Mouse (Mus musculus): ENCODE results near the gene Dnajb11. TPM values are rescaled to one million over a fixed set of nuclear protein-coding genes. Genes with fewer than 3 reads are reported as not detected.

The Dnajb11 gene
- polyA plus RNA-seq, 1 experiment from 2014 or later, result 150 TPM

DNA sequence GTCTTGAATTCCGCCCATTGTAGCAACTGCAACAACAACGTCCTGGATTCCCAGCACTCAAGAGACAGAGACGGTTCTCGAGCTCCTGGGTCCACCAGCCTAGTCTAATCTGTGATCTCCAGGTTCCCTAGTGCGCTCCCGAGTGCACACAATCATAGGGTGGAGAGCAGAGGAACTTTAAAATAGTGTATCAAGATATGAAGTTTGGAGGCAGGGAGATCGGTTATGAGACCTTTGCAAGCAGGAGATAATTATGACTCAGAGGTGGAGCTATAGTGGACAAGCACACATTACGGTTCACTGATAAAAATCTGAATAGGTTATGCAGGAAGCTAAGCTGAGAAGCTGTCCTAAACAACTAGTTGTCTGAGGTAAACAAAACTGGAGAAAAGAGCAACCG, 872 bp upstream of the Dnajb11 start:
- Histone ChIP-seq H3K9me3 (no peaks in the 10 kb centered on the region), H3K27me3 (ENCODE audit: insufficient read depth, poor library complexity, severe bottlenecking) (no peaks in the 10 kb centered on the region), H3K27ac (peak overlapping the region; percentile 88), H3K4me1 (peaks cover 12% of the 10 kb centered on the region), H3K36me3 (peaks cover 19% of the 10 kb centered on the region; the same call in 1 of the 2 replicates), H3K4me3 (peak overlapping the region; percentile 100)
- no peak for DNase-seq (ENCODE audit: low spot score)
- WGBS, result 10% methylated on average over 9 of the region's 9 CpGs

DNA sequence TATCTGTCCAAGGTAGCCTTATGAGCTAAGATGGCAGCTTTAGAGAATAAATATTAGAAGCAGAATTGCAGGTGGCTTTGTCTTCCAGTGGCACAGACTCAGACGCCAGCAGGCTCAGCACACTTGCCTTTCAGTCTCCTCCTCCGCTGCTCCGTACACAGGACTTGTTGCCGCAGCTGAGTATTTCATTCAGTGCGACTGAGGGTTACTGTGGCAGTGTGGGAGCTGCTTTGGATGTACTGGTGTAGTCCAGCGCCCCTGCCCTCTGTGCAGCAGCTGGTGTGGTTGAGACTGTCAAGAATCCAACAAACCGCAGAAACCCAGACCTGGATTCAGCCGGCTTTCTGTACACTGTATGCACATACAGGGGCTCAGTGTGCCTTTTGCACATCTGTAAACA, 14.8 kb downstream of the Dnajb11 start:
- H3K27me3 ChIP-seq (ENCODE audit: insufficient read depth, poor library complexity, severe bottlenecking), result no peaks in the 10 kb centered on the region
- H3K9me3 ChIP-seq, result no peaks in the 10 kb centered on the region
- no peak overlapping the region for H3K27ac ChIP-seq
- no peak for DNase-seq (ENCODE audit: low spot score)
- peaks cover 65% of the 10 kb centered on the region for H3K36me3 ChIP-seq
- no peak overlapping the region for H3K4me3 ChIP-seq
- WGBS, result 94% methylated on average over 8 of the region's 8 CpGs
- no peaks in the 10 kb centered on the region for H3K4me1 ChIP-seq

DNA sequence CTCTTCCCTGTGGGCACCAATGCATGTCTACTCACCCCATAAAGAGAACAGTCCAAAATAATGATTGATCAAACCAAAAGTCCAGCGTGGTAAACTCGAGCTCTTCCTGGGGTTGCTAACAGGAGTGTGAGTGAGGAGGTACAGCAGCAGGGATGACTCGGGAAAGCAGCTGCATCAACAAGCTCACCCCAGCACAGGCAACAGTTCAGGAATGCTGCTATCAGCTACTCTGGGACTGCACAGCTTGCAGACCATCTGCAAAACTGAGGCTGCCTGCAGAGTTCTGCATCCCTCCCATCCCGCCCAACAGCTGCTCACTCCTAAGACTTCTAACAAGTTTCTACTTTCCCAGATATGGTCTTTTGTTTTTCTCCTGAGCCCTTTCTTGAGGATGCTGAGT, 15.7 kb downstream of the Dnajb11 start:
- H3K4me1 ChIP-seq, result no peaks in the 10 kb centered on the region
- no peaks in the 10 kb centered on the region for H3K27me3 ChIP-seq (ENCODE audit: insufficient read depth, poor library complexity, severe bottlenecking)
- H3K27ac ChIP-seq, result no peak overlapping the region
- H3K9me3 ChIP-seq, result no peaks in the 10 kb centered on the region
- H3K36me3 ChIP-seq, result peaks cover 56% of the 10 kb centered on the region
- no peak overlapping the region for H3K4me3 ChIP-seq
- 62% methylated on average over 4 of the region's 4 CpGs for WGBS
- DNase-seq (ENCODE audit: low spot score), result no peak

DNA sequence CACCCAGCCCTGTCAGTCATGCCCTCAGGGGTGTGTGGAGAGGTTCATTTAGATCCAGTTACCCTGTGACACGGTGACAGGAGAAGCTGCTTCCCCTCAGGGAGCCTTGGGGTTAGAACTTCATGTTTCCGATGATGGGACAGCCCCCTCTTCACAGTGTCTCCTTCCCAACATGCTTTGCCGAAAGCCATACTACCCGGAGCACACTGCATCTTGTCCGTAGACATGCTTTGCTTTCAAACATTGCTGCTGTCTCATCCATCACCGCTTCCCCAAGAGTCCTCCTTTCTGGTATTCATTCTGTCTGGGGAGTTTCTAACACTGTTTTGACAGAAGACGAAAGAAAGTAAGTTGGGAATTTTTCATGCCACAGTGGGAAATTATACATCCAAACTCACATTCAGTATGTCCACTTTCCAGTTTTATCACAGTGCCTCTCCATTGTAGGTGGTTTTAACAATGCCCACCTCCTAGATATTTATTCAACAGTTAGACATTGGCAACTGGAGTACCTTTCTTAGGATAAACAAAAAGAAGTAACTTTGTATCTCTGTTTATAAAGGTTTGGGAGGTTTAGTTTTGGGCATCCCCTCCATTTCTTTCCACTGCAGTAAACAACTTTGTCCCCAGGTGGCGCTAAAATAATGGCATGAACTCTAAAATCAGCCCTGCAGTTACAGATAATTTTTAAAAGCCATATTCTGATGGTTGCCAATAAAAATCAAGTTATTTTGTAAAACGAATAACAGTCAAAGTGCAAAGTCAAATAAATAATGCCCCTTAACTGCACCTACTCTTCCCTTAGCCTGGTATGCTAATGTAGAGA, 18.8 kb downstream of the Dnajb11 start:
- no peak for DNase-seq (ENCODE audit: low spot score)
- no peaks in the 10 kb centered on the region for H3K27me3 ChIP-seq (ENCODE audit: insufficient read depth, poor library complexity, severe bottlenecking)
- no peak overlapping the region for H3K27ac ChIP-seq
- H3K9me3 ChIP-seq, result no peaks in the 10 kb centered on the region
- H3K4me3 ChIP-seq, result no peak overlapping the region
- peaks cover 9% of the 10 kb centered on the region; the same call in 1 of the 2 replicates for H3K4me1 ChIP-seq
- peaks cover 25% of the 10 kb centered on the region for H3K36me3 ChIP-seq
- whole genome bisulfite sequencing, result 45% methylated on average over 9 of the region's 9 CpGs

DNA sequence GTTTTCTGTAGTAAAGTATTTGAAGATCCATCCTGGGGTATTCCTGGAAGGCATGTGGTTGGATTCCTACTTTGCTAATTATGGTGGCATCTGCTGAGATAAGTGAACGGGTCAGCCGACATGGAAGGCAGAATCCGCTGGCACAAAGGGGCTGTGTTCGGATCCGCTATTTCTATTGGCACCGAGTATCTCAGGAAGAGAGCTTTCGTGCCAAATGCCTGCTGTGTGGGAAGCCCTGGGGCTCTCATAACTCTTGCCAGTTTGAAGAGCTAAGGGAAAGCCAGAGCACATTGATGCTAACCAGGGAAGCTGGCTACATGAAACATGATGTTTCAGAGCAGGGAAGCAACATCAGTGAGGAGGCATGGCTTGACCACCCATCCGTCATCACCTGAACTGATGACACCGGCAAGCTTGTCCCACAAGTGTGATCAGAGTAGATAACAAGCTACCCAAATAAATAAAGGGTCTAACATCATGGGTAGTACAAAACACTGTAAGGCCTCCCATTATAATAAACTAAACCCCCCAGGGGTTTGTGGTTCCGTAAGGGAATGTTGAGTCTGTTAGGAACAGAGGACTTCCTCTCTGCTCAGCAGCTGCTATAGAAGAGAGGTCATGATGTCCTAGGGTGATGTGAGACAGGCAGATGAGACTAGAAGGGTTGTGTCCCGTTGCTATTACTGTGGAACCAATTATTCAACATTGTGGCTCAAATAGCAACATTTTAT, 20.2 kb downstream of the Dnajb11 start:
- Histone ChIP-seq H3K27ac (no peak overlapping the region), H3K27me3 (ENCODE audit: insufficient read depth, poor library complexity, severe bottlenecking) (no peaks in the 10 kb centered on the region), H3K4me1 (peaks cover 11% of the 10 kb centered on the region; the same call in 1 of the 2 replicates), H3K9me3 (no peaks in the 10 kb centered on the region), H3K36me3 (peaks cover 11% of the 10 kb centered on the region; the same call in 1 of the 2 replicates), H3K4me3 (no peak overlapping the region)
- WGBS, result 77% methylated on average over 11 of the region's 11 CpGs
- no peak for DNase-seq (ENCODE audit: low spot score)

DNA sequence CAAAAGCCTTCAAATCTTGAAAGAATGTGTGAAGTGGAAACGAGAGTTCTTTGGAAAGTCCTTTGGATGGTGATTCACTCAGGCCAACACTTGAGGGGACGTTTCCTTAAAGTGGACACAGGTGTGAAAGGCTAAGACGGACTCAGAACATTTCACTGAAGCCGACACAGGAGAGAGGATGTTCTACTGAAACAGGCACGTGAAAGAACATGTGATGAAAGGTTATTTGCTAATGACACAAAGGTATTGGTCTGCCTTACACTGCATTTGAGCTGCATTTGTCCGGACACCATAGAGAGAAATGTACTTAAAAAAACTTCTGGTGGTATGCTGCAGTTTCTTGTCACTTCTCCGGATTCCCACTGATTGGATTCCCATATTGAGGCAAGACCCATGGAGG, 21.1 kb downstream of the Dnajb11 start:
- Histone ChIP-seq H3K27ac (no peak overlapping the region), H3K4me1 (peaks cover 11% of the 10 kb centered on the region; the same call in 1 of the 2 replicates), H3K4me3 (no peak overlapping the region), H3K36me3 (0 out of 2 replicates have a peak, but pooled peaks cover 2% of the 10 kb centered on the region), H3K9me3 (no peaks in the 10 kb centered on the region), H3K27me3 (ENCODE audit: insufficient read depth, poor library complexity, severe bottlenecking) (no peaks in the 10 kb centered on the region)
- no peak for DNase-seq (ENCODE audit: low spot score)
- WGBS, result 71% methylated on average over 7 of the region's 7 CpGs

DNA sequence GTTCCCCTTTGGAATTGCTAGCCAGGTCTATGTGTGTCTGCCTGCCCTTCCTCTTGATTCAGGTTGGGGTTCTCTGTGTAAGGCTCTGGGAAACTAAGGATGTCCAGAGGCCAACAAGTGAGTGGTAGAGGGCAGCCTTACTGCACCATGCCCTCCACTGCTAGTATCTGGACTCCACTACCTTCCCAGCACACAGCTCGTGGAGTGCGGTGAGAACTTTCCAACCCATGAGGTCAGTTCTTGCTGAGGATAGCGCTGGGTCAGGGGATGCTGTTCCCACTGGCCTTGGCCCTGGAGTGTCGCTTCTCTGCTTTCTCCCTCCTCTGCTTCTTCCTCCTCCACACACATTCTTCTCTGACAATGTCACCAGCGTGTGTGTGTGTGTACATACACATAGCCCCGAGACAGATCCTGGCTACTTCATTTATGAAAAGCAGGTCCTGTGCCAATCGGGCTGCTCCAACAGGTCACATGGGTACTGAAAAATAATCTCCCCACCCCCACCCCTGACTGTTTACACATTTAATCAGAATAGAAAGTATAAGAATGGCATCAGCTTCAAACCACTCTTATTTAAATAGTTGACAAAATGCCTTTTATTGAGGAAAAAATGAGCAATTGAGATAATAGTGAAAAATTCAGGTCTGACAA, 22.4 kb downstream of the Dnajb11 start:
- H3K4me3 ChIP-seq, result no peak overlapping the region
- no peaks in the 10 kb centered on the region for H3K27me3 ChIP-seq (ENCODE audit: insufficient read depth, poor library complexity, severe bottlenecking)
- no peak overlapping the region for H3K27ac ChIP-seq
- H3K9me3 ChIP-seq, result no peaks in the 10 kb centered on the region
- no peak for DNase-seq (ENCODE audit: low spot score)
- H3K4me1 ChIP-seq, result peaks cover 11% of the 10 kb centered on the region; the same call in 1 of the 2 replicates
- 65% methylated on average over 7 of the region's 7 CpGs for WGBS
- no peaks in the 10 kb centered on the region for H3K36me3 ChIP-seq

DNA sequence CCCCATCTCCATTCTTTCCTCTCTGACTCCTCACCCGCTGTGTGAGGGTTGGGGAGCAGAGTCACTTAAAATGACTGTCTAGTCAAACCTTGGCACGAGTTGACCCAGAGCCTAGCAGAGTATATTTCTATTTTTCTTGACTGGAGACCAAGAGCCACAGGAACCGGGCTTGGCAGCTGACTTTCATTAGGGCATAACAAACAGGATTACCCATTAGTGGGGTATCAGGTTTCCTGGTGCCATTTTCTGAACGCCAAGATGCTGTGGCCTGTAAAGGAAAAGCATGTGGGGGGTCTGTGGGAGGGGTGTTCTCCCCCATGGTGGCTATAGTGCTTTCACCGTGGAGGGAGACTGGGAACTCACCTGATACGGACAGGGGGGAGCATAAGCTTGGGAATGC, 23.3 kb downstream of the Dnajb11 start:
- 29% methylated on average over 6 of the region's 6 CpGs for WGBS

DNA sequence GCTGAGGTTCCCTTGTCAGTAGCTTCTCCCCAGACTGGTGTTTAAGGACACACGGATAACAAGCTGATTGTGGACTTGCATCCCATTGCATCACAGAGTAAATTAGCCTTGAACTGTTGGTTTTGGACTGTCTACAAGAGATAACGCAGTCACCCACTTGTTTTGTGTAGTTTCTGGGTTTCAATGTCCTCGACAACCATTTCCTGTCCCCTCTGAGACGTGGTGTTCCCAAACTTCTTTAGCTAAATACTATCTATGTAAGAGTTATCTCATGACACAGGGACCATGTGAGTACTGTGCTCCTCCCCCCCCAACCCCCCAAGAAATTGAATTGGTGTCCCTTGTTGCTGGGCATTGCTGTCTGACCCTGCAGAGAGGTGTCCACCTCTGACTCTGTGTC, 23.8 kb downstream of the Dnajb11 start:
- 54% methylated on average over 4 of the region's 4 CpGs for WGBS
- Histone ChIP-seq H3K4me1 (peaks cover 12% of the 10 kb centered on the region; the same call in 1 of the 2 replicates), H3K27ac (no peak overlapping the region), H3K27me3 (ENCODE audit: insufficient read depth, poor library complexity, severe bottlenecking) (no peaks in the 10 kb centered on the region), H3K36me3 (no peaks in the 10 kb centered on the region), H3K4me3 (no peak overlapping the region), H3K9me3 (no peaks in the 10 kb centered on the region)
- DNase-seq (ENCODE audit: low spot score), result no peak

More for the DNA sequence above, 23.3 kb downstream of the Dnajb11 start:
- Histone ChIP-seq H3K36me3 (no peaks in the 10 kb centered on the region), H3K4me1 (peaks cover 11% of the 10 kb centered on the region; the same call in 1 of the 2 replicates), H3K9me3 (no peaks in the 10 kb centered on the region), H3K27ac (no peak overlapping the region), H3K4me3 (no peak overlapping the region), H3K27me3 (ENCODE audit: insufficient read depth, poor library complexity, severe bottlenecking) (no peaks in the 10 kb centered on the region)
- DNase-seq (ENCODE audit: low spot score), result no peak

DNA sequence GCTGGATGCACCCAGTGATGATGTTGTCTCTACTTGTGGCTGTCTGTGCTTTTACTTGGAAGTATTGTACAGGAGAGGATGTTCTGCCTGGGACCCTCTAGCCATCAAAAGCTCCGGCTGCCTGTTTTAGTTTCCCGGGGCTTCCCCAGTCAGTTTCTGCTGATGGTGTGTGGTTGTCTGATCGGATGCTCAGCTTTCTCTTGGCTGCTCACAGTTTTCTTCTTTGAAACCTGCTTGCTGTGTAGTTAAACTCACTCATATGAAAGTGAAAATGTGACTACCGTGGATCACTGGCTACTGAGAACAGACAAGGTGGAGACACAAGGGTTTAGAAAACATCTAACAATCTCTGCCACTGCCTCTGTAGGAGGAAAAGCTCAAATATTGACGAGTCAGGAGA, 25.8 kb downstream of the Dnajb11 start:
- Histone ChIP-seq H3K9me3 (no peaks in the 10 kb centered on the region), H3K27ac (no peak overlapping the region), H3K27me3 (ENCODE audit: insufficient read depth, poor library complexity, severe bottlenecking) (no peaks in the 10 kb centered on the region), H3K4me3 (no peak overlapping the region), H3K36me3 (no peaks in the 10 kb centered on the region), H3K4me1 (peaks cover 16% of the 10 kb centered on the region; the same call in 1 of the 2 replicates)
- no peak for DNase-seq (ENCODE audit: low spot score)
- 79% methylated on average over 5 of the region's 5 CpGs for WGBS

DNA sequence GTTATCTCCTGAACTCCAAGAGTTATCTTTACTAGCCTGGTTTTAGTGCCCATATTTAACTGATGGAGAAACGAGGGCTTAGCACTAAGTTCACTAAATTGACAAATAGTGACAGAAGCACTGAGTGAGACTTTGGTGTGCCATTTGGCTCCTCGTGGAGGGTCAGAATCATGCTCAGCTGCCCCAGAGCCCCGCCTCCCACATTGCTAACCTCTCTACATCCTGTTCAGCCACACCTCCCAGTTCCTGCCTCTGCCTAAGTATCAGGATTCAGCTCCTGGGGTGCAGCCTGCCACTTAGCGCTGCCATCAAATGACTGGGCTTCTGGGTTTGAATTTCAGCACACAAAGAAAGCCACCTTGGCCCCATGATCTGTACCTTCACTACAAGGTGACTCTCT, 27.7 kb downstream of the Dnajb11 start:
- Histone ChIP-seq H3K27ac (no peak overlapping the region), H3K36me3 (no peaks in the 10 kb centered on the region), H3K27me3 (ENCODE audit: insufficient read depth, poor library complexity, severe bottlenecking) (peaks cover 6% of the 10 kb centered on the region; the same call in 1 of the 2 replicates), H3K4me1 (peaks cover 16% of the 10 kb centered on the region; the same call in 1 of the 2 replicates), H3K9me3 (no peaks in the 10 kb centered on the region), H3K4me3 (no peak overlapping the region)
- DNase-seq (ENCODE audit: low spot score), result no peak
- 30% methylated on average over 4 of the region's 4 CpGs for WGBS

DNA sequence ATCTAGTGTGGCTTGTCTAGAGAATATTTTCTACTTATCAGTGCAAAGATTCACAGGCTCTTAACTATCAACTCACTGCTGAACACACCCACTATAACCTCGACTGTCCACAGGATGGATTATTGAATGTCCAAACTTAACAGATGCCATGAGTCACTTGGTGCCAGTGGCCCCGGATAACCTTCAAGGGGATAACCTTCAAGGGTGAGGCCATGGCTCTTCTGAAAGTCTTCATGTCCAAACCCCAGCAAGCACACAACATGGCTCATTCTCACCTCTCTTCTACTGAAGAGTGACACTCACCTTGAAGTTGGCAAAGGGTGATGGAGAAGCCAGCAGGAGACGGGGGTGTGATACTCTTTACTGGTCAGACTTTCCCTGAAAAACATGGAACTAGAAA, 29.1 kb downstream of the Dnajb11 start:
- DNase-seq (ENCODE audit: low spot score), result no peak
- Histone ChIP-seq H3K4me1 (0 out of 2 replicates have a peak, but pooled peaks cover 5% of the 10 kb centered on the region), H3K36me3 (no peaks in the 10 kb centered on the region), H3K27ac (no peak overlapping the region), H3K4me3 (no peak overlapping the region), H3K27me3 (ENCODE audit: insufficient read depth, poor library complexity, severe bottlenecking) (peaks cover 14% of the 10 kb centered on the region; the same call in 1 of the 2 replicates), H3K9me3 (no peaks in the 10 kb centered on the region)
- WGBS, result 70% methylated on average over 3 of the region's 3 CpGs
